Mouse (Mus musculus) stomach, embryonic 14.5 days (tissue): Measurements from ENCODE around the gene Prl. TPM values are rescaled to one million over a fixed set of nuclear protein-coding genes. Genes with fewer than 3 reads are reported as not detected.

Experiments
- ATAC-seq: fragments of 200-750 bp; cut with Nextera tagmentation; 2 replicates; pipeline ENCODE4 v1.8.0; 2017; ENCODE audit warnings: low read depth, moderate TSS enrichment; ENCODE audit not compliant: insufficient number of reproducible peaks, insufficient read depth, low FRiP score
- H3K27ac ChIP-seq: fragments of 300-500 bp; sonication (generic); 2 replicates; pipeline ENCODE4 v1.5.1; 2014; ENCODE audit warnings: mild to moderate bottlenecking, low read length, moderate library complexity, mixed read lengths
- H3K27me3 ChIP-seq: fragments of 300-500 bp; sonication (generic); 2 replicates; pipeline ENCODE4 v1.6.1; 2014; ENCODE audit warnings: low read length, control low read depth, mixed read lengths; ENCODE audit not compliant: control insufficient read depth, insufficient read depth
- H3K36me3 ChIP-seq: fragments of 300-500 bp; sonication (generic); 2 replicates; pipeline ENCODE4 v1.6.1; 2014; ENCODE audit warnings: mild to moderate bottlenecking, control low read depth, low read length, moderate library complexity, mixed read lengths; ENCODE audit not compliant: control insufficient read depth, insufficient read depth
- H3K4me1 ChIP-seq: fragments of 300-500 bp; sonication (generic); 2 replicates; pipeline ENCODE4 v1.6.1; 2014; ENCODE audit warnings: low read length, control low read depth, mixed read lengths; ENCODE audit not compliant: control insufficient read depth, insufficient read depth
- H3K4me2 ChIP-seq: fragments of 300-500 bp; sonication (generic); replicated peaks from 2 replicates; pipeline ENCODE4 v1.6.1; 2014; ENCODE audit warnings: low read depth, low read length, control low read depth
- H3K4me3 ChIP-seq: fragments of 300-500 bp; sonication (generic); 2 replicates; pipeline ENCODE4 v1.5.1; 2014; ENCODE audit warnings: low read depth, low read length, control low read depth
- H3K9ac ChIP-seq: fragments of 300-500 bp; sonication (generic); replicated peaks from 2 replicates; pipeline ENCODE4 v1.6.1; 2014; ENCODE audit warnings: low read depth, mild to moderate bottlenecking, control low read depth, low read length, moderate library complexity, mixed read lengths
- H3K9me3 ChIP-seq: fragments of 300-500 bp; sonication (generic); 2 replicates; pipeline ENCODE4 v1.6.1; 2016; ENCODE audit warnings: low read depth, low read length, control low read depth; ENCODE audit not compliant: control insufficient read depth
- WGBS: fragments of 180-500 bp; shearing (Covaris S2); extraction: QIAGEN DNeasy Blood & Tissue Kit; methylation state at CpG from one replicate; pipeline ENCODE4 v1.1.7; 2014; 5-methylcytosine and 5-hydroxymethylcytosine counted together
- polyA plus RNA-seq: library from polyadenylated mRNA; unstranded; fragments of >200 nt; fragmentation: Nextera tagmentation; extraction: Ambion mirVana; gene quantifications from 2 replicates; pipeline ENCODE4 v1.2.1, GENCODE M21; 2014

The Prl gene
- polyA plus RNA-seq, result not detected in 2 replicates

GRCm38 (mm10) chr13:27057270-27057669 is at the start of gene Prl:
Gene Prl, plus strand, starts transcription at chr13:27057570.
- Histone ChIP-seq H3K9me3 (no peaks in the 10 kb centered on the region), H3K27ac (no peak within 1 kb of the TSS), H3K9ac (no peak within 1 kb of the TSS), H3K36me3 (no peaks in the 10 kb centered on the region), H3K4me3 (no peak within 1 kb of the TSS), H3K4me1 (no peaks in the 10 kb centered on the region), H3K27me3 (no peaks in the 10 kb centered on the region), H3K4me2 (no peak within 1 kb of the TSS)
- WGBS, result 82% methylated on average over 1 of the region's 1 CpGs
- ATAC-seq, result no peak

GRCm38 (mm10) chr13:27026614-27027013 is 30.8 kb upstream of the Prl start:
- WGBS, result 65% methylated on average over 1 of the region's 1 CpGs

GRCm38 (mm10) chr13:27027376-27027775 is 30.0 kb upstream of the Prl start:
- no peak overlapping the region for H3K27ac ChIP-seq
- H3K4me1 ChIP-seq, result 0 out of 2 replicates have a peak, but pooled peaks cover 3% of the 10 kb centered on the region
- no peaks in the 10 kb centered on the region for H3K9me3 ChIP-seq
- no peak for ATAC-seq
- H3K9ac ChIP-seq, result no peak overlapping the region
- no peaks in the 10 kb centered on the region for H3K36me3 ChIP-seq
- no peaks in the 10 kb centered on the region for H3K27me3 ChIP-seq
- no peak overlapping the region for H3K4me2 ChIP-seq
- 89% methylated on average over 1 of the region's 1 CpGs for WGBS
- no peak overlapping the region for H3K4me3 ChIP-seq

More at GRCm38 (mm10) chr13:27026614-27027013, 30.8 kb upstream of the Prl start:
- Histone ChIP-seq H3K9ac (no peak overlapping the region), H3K27ac (no peak overlapping the region), H3K4me3 (no peak overlapping the region), H3K4me2 (no peak overlapping the region), H3K27me3 (no peaks in the 10 kb centered on the region), H3K36me3 (no peaks in the 10 kb centered on the region), H3K9me3 (no peaks in the 10 kb centered on the region), H3K4me1 (0 out of 2 replicates have a peak, but pooled peaks cover 3% of the 10 kb centered on the region)
- ATAC-seq, result no peak

- H3K4me1 ChIP-seq, result 0 out of 2 replicates have a peak, but pooled peaks cover 3% of the 10 kb centered on the region
- no peaks in the 10 kb centered on the region for H3K36me3 ChIP-seq
- H3K4me3 ChIP-seq, result no peak overlapping the region
- no peak for ATAC-seq
- H3K9ac ChIP-seq, result no peak overlapping the region
- no peaks in the 10 kb centered on the region for H3K27me3 ChIP-seq
- no peaks in the 10 kb centered on the region for H3K9me3 ChIP-seq
- no peak overlapping the region for H3K27ac ChIP-seq
- H3K4me2 ChIP-seq, result no peak overlapping the region
- 84% methylated on average over 2 of the region's 2 CpGs for WGBS
Observed at GRCm38 (mm10) chr13:27028501-27029240, 28.7 kb upstream of the Prl start.

GRCm38 (mm10) chr13:27031101-27031852 is 26.1 kb upstream of the Prl start:
- ATAC-seq, result peak; percentile 56; the same call in 1 of the 2 replicates
- no peaks in the 10 kb centered on the region for H3K36me3 ChIP-seq
- no peaks in the 10 kb centered on the region for H3K27me3 ChIP-seq
- 23% methylated on average over 4 of the region's 4 CpGs for WGBS
- no peak overlapping the region for H3K9ac ChIP-seq
- H3K27ac ChIP-seq, result peak overlapping the region; percentile 78
- no peak overlapping the region for H3K4me2 ChIP-seq
- no peaks in the 10 kb centered on the region for H3K9me3 ChIP-seq
- H3K4me1 ChIP-seq, result 0 out of 2 replicates have a peak, but pooled peaks cover 3% of the 10 kb centered on the region
- no peak overlapping the region for H3K4me3 ChIP-seq

GRCm38 (mm10) chr13:27031853-27032240 is 25.5 kb upstream of the Prl start:
- H3K4me2 ChIP-seq, result no peak overlapping the region
- ATAC-seq, result no peak
- no peak overlapping the region for H3K4me3 ChIP-seq
- WGBS, result 76% methylated on average over 1 of the region's 1 CpGs
- H3K36me3 ChIP-seq, result no peaks in the 10 kb centered on the region
- no peaks in the 10 kb centered on the region for H3K27me3 ChIP-seq
- H3K9me3 ChIP-seq, result no peaks in the 10 kb centered on the region
- H3K4me1 ChIP-seq, result 0 out of 2 replicates have a peak, but pooled peaks cover 3% of the 10 kb centered on the region
- no peak overlapping the region for H3K9ac ChIP-seq
- H3K27ac ChIP-seq, result peak overlapping the region; percentile 78

- Histone ChIP-seq H3K36me3 (no peaks in the 10 kb centered on the region), H3K27ac (no peak overlapping the region), H3K4me1 (0 out of 2 replicates have a peak, but pooled peaks cover 3% of the 10 kb centered on the region), H3K4me3 (no peak overlapping the region), H3K4me2 (no peak overlapping the region), H3K9me3 (no peaks in the 10 kb centered on the region), H3K9ac (no peak overlapping the region), H3K27me3 (no peaks in the 10 kb centered on the region)
- no peak for ATAC-seq
- 79% methylated on average over 2 of the region's 2 CpGs for WGBS
Observed at GRCm38 (mm10) chr13:27032998-27033397, 24.4 kb upstream of the Prl start.

GRCm38 (mm10) chr13:27042185-27042584 is 15.2 kb upstream of the Prl start:
- Histone ChIP-seq H3K27me3 (no peaks in the 10 kb centered on the region), H3K36me3 (no peaks in the 10 kb centered on the region), H3K27ac (no peak overlapping the region), H3K4me3 (no peak overlapping the region), H3K9me3 (no peaks in the 10 kb centered on the region), H3K4me1 (no peaks in the 10 kb centered on the region), H3K4me2 (no peak overlapping the region), H3K9ac (no peak overlapping the region)
- WGBS, result 93% methylated on average over 2 of the region's 2 CpGs
- ATAC-seq, result no peak
